Mouse (Mus musculus) liver, embryonic 16.5 days (tissue): ENCODE measurements around the gene Kcna7. TPM values are rescaled to one million over a fixed set of nuclear protein-coding genes. Genes with fewer than 3 reads are reported as not detected.

Experiments used
- microRNA-seq: library from miRNA; unstranded; fragments of <30 nt; microRNA quantifications from one replicate; pipeline ENCODE4, GENCODE M21; 2016
- polyA plus RNA-seq: library from polyadenylated mRNA; unstranded; fragments of >200 nt; fragmentation: Nextera tagmentation; extraction: Ambion mirVana; gene quantifications from 2 replicates; pipeline ENCODE4 v1.2.1, GENCODE M21; 2015

The Kcna7 gene
- polyA plus RNA-seq, 1 experiment from 2014 or later: not detected

Small RNAs within 50 kb of the gene (microRNA-seq; reads per million reads assigned to microRNA genes)
- 0.74 reads per million for gene Gm22133

Other genes with a start within 250 kb of the Kcna7 start
- not detected in 2 replicates for gene Slc17a7, start 241.7 kb upstream of the Kcna7 start, polyA plus RNA-seq
- not detected in 2 replicates for gene Gfy, start 226.1 kb upstream of the Kcna7 start, polyA plus RNA-seq
- gene Pth2, start 224.7 kb upstream of the Kcna7 start, polyA plus RNA-seq: not detected in 2 replicates
- gene Ccdc155, start 200.8 kb upstream of the Kcna7 start, polyA plus RNA-seq: 0.05 TPM in 1 of 2 replicates, not detected in the other
- gene Dkkl1, start 193.5 kb upstream of the Kcna7 start, polyA plus RNA-seq: 1.5 and 2.2 TPM in 2 replicates
- 5.0 and 6.5 TPM in 2 replicates for gene Tead2, start 189.9 kb upstream of the Kcna7 start, polyA plus RNA-seq
- 16.4 and 19.3 TPM in 2 replicates for gene Cd37, start 166.5 kb upstream of the Kcna7 start, polyA plus RNA-seq
- gene Slc6a16, start 164.6 kb upstream of the Kcna7 start, polyA plus RNA-seq: not detected in 2 replicates
- not detected in 2 replicates for gene Slc6a21, start 128.1 kb upstream of the Kcna7 start, polyA plus RNA-seq
- gene Trpm4, start 71.9 kb upstream of the Kcna7 start, polyA plus RNA-seq: 0.85 and 1.7 TPM in 2 replicates
- gene Hrc, start 70.4 kb upstream of the Kcna7 start, polyA plus RNA-seq: 0.39 and 0.60 TPM in 2 replicates
- gene Ppfia3, start 38.6 kb upstream of the Kcna7 start, polyA plus RNA-seq: 0.15 and 0.19 TPM in 2 replicates
- gene Lin7b, start 35.1 kb upstream of the Kcna7 start, polyA plus RNA-seq: not detected in 2 replicates
- gene Snrnp70, start 9.9 kb upstream of the Kcna7 start, polyA plus RNA-seq: 64.2 and 70.1 TPM in 2 replicates
- 0.09 and 0.26 TPM in 2 replicates for gene Ntf5, start 8.0 kb downstream of the Kcna7 start, polyA plus RNA-seq
- gene Lhb, start 15.2 kb downstream of the Kcna7 start, polyA plus RNA-seq: not detected in 2 replicates
- 7.6 and 8.9 TPM in 2 replicates for gene Gys1, start 29.2 kb downstream of the Kcna7 start, polyA plus RNA-seq
- 58.8 and 59.4 TPM in 2 replicates for gene Ruvbl2, start 32.4 kb downstream of the Kcna7 start, polyA plus RNA-seq
- gene Ftl1, start 54.2 kb downstream of the Kcna7 start, polyA plus RNA-seq: 6,125 and 6,166 TPM in 2 replicates
- 63.3 and 63.4 TPM in 2 replicates for gene Bax, start 61.2 kb downstream of the Kcna7 start, polyA plus RNA-seq
- 0.41 and 0.75 TPM in 2 replicates for gene Tulp2, start 76.2 kb downstream of the Kcna7 start, polyA plus RNA-seq
- gene Gm45808, start 81.2 kb downstream of the Kcna7 start, polyA plus RNA-seq: not detected in 2 replicates
- gene Dhdh, start 83.2 kb downstream of the Kcna7 start, polyA plus RNA-seq: 2.5 and 3.3 TPM in 2 replicates
- 122 and 124 TPM in 2 replicates for gene Nucb1, start 104.8 kb downstream of the Kcna7 start, polyA plus RNA-seq
- 293 and 328 TPM in 2 replicates for gene Ppp1r15a, start 120.6 kb downstream of the Kcna7 start, polyA plus RNA-seq
- gene Plekha4, start 120.7 kb downstream of the Kcna7 start, polyA plus RNA-seq: 0.47 and 0.78 TPM in 2 replicates
- gene Hsd17b14, start 149.2 kb downstream of the Kcna7 start, polyA plus RNA-seq: 1.3 and 1.8 TPM in 2 replicates
- 44.0 and 44.6 TPM in 2 replicates for gene Bcat2, start 164.5 kb downstream of the Kcna7 start, polyA plus RNA-seq
- gene Fgf21, start 209.8 kb downstream of the Kcna7 start, polyA plus RNA-seq: not detected in 2 replicates
- not detected in 2 replicates for gene Fut1, start 211.6 kb downstream of the Kcna7 start, polyA plus RNA-seq
- gene Izumo1, start 216.2 kb downstream of the Kcna7 start, polyA plus RNA-seq: 0.05 and 0.06 TPM in 2 replicates
- gene Rasip1, start 221.8 kb downstream of the Kcna7 start, polyA plus RNA-seq: 1.7 and 1.8 TPM in 2 replicates
- 0.58 and 1.3 TPM in 2 replicates for gene Mamstr, start 234.3 kb downstream of the Kcna7 start, polyA plus RNA-seq